In the genomic region with DNA sequence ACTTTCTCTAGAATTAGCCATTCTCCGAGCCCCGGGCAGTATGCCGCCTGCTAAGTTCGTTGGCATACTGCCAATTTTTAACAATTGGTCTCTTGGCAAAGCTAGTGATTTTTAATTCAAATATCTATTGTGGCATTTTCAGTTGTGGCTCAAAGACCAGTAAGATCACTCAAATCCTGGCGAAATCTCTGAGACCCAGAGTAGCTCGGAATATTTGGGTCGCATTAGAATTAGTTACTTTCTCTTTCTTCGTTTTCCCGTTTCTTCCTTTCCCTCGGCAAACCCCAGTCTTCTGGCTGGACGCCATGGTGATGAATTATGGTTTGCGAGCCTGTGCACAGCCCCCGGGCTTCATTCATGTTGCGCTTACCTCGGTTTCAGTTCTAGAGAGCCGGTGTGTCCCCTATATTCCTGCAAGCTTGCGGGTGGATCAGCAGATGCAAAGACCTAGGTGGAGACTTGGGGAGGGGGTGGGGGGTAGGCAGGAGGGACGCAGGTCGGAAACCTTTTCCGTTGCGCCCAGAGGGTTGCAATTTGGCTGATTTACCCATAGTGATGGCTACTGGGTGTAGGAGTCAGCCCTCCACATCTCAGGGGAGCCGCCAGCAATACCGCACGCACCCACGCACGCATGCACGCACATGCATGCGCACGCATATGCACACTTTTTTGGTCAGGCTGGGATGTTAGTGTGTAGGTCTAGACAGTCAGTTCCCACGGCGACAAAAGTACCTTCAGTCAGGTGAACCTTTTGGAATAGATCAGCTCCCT, we compare ENCODE assay signal across 8 mouse cellular contexts. TPM values are rescaled to one million over a fixed set of nuclear protein-coding genes. Genes with fewer than 3 reads are reported as not detected.
A peak's percentile ranks its signal among the peaks of the same experiment; 100 is the strongest.
DNase-seq lines count a peak whose midpoint lies in the region; ATAC-seq and TF ChIP-seq lines count a peak whose summit lies in the region.

No protein-coding gene starts in this region.

- H3K4me1 ChIP-seq in spleen, adult 2 months (ENCODE audit: control insufficient read depth, insufficient read depth, insufficient read length) = peaks cover 10% of the 10 kb centered on the region
- peaks cover 3% of the 10 kb centered on the region for H3K4me1 ChIP-seq in heart, adult 2 months (ENCODE audit: control insufficient read depth, insufficient read depth, low read length)
- H3K4me1 ChIP-seq in kidney, adult 2 months (ENCODE audit: control insufficient read depth, insufficient read depth, low read length) = 0 out of 2 replicates have a peak, but pooled peaks cover 2% of the 10 kb centered on the region
- peaks cover 50% of the 10 kb centered on the region for H3K4me1 ChIP-seq in limb, embryonic 13.5 days

- no peak for TF ChIP-seq CTCF in spleen, adult 2 months (IDR thresholded peaks at IDR 0.05; ENCODE audit: extremely low read depth, insufficient read depth, insufficient read length, insufficient replicate concordance)
- no peak for TF ChIP-seq CTCF in heart, adult 2 months (IDR thresholded peaks at IDR 0.05)
- no peak for TF ChIP-seq CTCF in kidney, adult 2 months (conservative IDR thresholded peaks at IDR 0.05; ENCODE audit: insufficient read depth, insufficient read length, low read depth, low read length)

- 27% methylated on average over 31 of the region's 31 CpGs for WGBS in spleen, adult 2 months
- 32% methylated on average over 31 of the region's 31 CpGs for WGBS in heart, adult 2 months
- 24% methylated on average over 31 of the region's 31 CpGs for WGBS in kidney, adult 2 months
- 27% methylated on average over 31 of the region's 31 CpGs for WGBS in limb, embryonic 13.5 days

- no peaks in the 10 kb centered on the region for H3K79me2 ChIP-seq in heart, adult 2 months (replicated peaks; ENCODE audit: control insufficient read depth, insufficient read depth, low read length)

- intact Hi-C loops in heart, adult 2 months (cut with DNase I) = no loop called here

- ATAC-seq in limb, embryonic 13.5 days (ENCODE audit: low FRiP score, low read depth) = peak; percentile 20; the same call in 1 of the 2 replicates

- peak overlapping the region; percentile 70 for H3K4me2 ChIP-seq in limb, embryonic 13.5 days (replicated peaks)

- H3K27ac ChIP-seq in spleen, adult 2 months (ENCODE audit: insufficient read depth, low read length) = peak overlapping the region; percentile 53
- peak overlapping the region; percentile 33; the same call in 1 of the 2 replicates for H3K27ac ChIP-seq in heart, adult 2 months
- H3K27ac ChIP-seq in kidney, adult 2 months (ENCODE audit: insufficient read depth, low read depth, low read length) = no peak overlapping the region
- peak overlapping the region; percentile 65; the same call in 1 of the 2 replicates for H3K27ac ChIP-seq in limb, embryonic 13.5 days

- no peak for TF ChIP-seq POLR2A in spleen, adult 2 months (IDR thresholded peaks at IDR 0.05; ENCODE audit: low read depth, low read length)
- no peak for TF ChIP-seq POLR2A in heart, adult 2 months (IDR thresholded peaks at IDR 0.05; ENCODE audit: insufficient read depth, low read depth, low read length)
- TF ChIP-seq POLR2A in kidney, adult 2 months (IDR thresholded peaks at IDR 0.05; ENCODE audit: low read depth, low read length) = no peak

- H3K36me3 ChIP-seq in spleen, adult 2 months (ENCODE audit: control insufficient read depth, insufficient read depth, low read length) = no peaks in the 10 kb centered on the region
- no peaks in the 10 kb centered on the region for H3K36me3 ChIP-seq in heart, adult 2 months (ENCODE audit: control insufficient read depth, insufficient read depth, low read length)
- no peaks in the 10 kb centered on the region for H3K36me3 ChIP-seq in kidney, adult 2 months (ENCODE audit: control insufficient read depth, insufficient read depth, low read length)
- no peaks in the 10 kb centered on the region for H3K36me3 ChIP-seq in limb, embryonic 13.5 days

- TF ChIP-seq EP300 in heart, adult 2 months (IDR thresholded peaks at IDR 0.05; ENCODE audit: insufficient read depth, low read depth, low read length) = no peak

- H3K4me3 ChIP-seq in spleen, adult 2 months (ENCODE audit: extremely low read depth, insufficient read depth, insufficient read length) = peak overlapping the region; percentile 45
- H3K4me3 ChIP-seq in heart, adult 2 months = peak overlapping the region; percentile 43
- peak overlapping the region; percentile 37 for H3K4me3 ChIP-seq in kidney, adult 2 months (ENCODE audit: insufficient read depth, low read depth, low read length)
- peak overlapping the region; percentile 41 for H3K4me3 ChIP-seq in limb, embryonic 13.5 days

- DNase-seq in spleen, adult 2 months (ENCODE audit: low read depth in 1 of 2, low spot score in 2 of 2) = no peak
- no peak for DNase-seq in spleen, postnatal 4 days (ENCODE audit: low spot score in 2 of 2)
- peak; percentile 78 to 84 for DNase-seq in cerebellum, postnatal 10 days
- DNase-seq in heart, adult 2 months = peak; percentile 39 to 55
- peak; percentile 56 for DNase-seq in kidney, adult 2 months
- DNase-seq in naive thymus-derived CD4-positive, alpha-beta T cell, adult 2 months (ENCODE audit: low read depth) = peak; percentile 77
- DNase-seq in natural killer cell, adult 2 months (ENCODE audit: low spot score in 2 of 2) = no peak

- no peak overlapping the region for H3K9ac ChIP-seq in heart, adult 2 months (ENCODE audit: low read depth, low read length)
- peak overlapping the region; percentile 53 for H3K9ac ChIP-seq in limb, embryonic 13.5 days

- H3K9me3 ChIP-seq in limb, embryonic 13.5 days = no peaks in the 10 kb centered on the region

- no peaks in the 10 kb centered on the region for H3K27me3 ChIP-seq in spleen, adult 2 months (ENCODE audit: control insufficient read depth, insufficient read depth, low read length)
- no peaks in the 10 kb centered on the region for H3K27me3 ChIP-seq in heart, adult 2 months (ENCODE audit: control insufficient read depth, insufficient read depth, low read length)
- no peaks in the 10 kb centered on the region for H3K27me3 ChIP-seq in kidney, adult 2 months (replicated peaks; ENCODE audit: control insufficient read depth, insufficient read depth, low read length)
- 0 out of 2 replicates have a peak, but pooled peaks cover 6% of the 10 kb centered on the region for H3K27me3 ChIP-seq in limb, embryonic 13.5 days

RNA-seq across cellular contexts. Expression of a gene that starts 3.6 kb away (rescaled TPM):
- 24.6 and 34.7 TPM in 2 replicates for polyA plus RNA-seq in spleen, adult 2 months (2012; rRNA removed)
- total RNA-seq in heart, adult 2 months (2021) = 1 to 10 TPM in 1 of 2 experiments, under 1 TPM in 1; 0.84 to 1.3 TPM
- 1.3 and 2.1 TPM in 2 replicates for polyA plus RNA-seq in heart, adult 2 months (2012; rRNA removed)
- polyA plus RNA-seq in kidney, adult 2 months (2012; rRNA removed) = 1.0 and 2.2 TPM in 2 replicates
- polyA plus RNA-seq in limb, embryonic 13.5 days (2015; fragmentation: Nextera tagmentation; extraction: Ambion mirVana) = 0.92 and 1.3 TPM in 2 replicates

Comparison
In these comparisons a context has a peak if more than half of its experiments do, and no peak if none do; other contexts are left out.
1. DNase-seq: peak in cerebellum, postnatal 10 days (2 of 2), heart, adult 2 months (2 of 2), kidney, adult 2 months (single experiment) and naive thymus-derived CD4-positive, alpha-beta T cell, adult 2 months (single experiment); none in spleen, adult 2 months (0 of 2), spleen, postnatal 4 days (0 of 2) and natural killer cell, adult 2 months (0 of 2).
2. Peak in every context shown above with its lines, with median percentiles within 50 percentile points of each other: H3K4me3 ChIP-seq.